Mouse (Mus musculus) C2C12 (cell line): ENCODE results near the gene Taok2.

Experiments
- CTCF ChIP-seq: IDR thresholded peaks from one replicate; pipeline ENCODE4 v1.5.1; 2011; ENCODE audit not compliant: control insufficient read depth, insufficient read depth, insufficient read length
- MAX ChIP-seq: IDR thresholded peaks from one replicate; pipeline ENCODE4 v1.6.1; 2011; ENCODE audit warnings: mild to moderate bottlenecking, control low read depth
- MYOG ChIP-seq: IDR thresholded peaks from one replicate; pipeline ENCODE4 v1.6.1; 2011; ENCODE audit not compliant: control insufficient read depth, insufficient read length; ENCODE audit errors: extremely low read depth
- USF1 ChIP-seq: IDR thresholded peaks from one replicate; pipeline ENCODE4 v1.6.1; 2011; ENCODE audit warnings: low read depth, mild to moderate bottlenecking, control low read depth, moderate library complexity

- TF ChIP-seq CTCF (no peak), MYOG (no peak), USF1 (no peak), MAX (no peak)
These were observed 59.1 kb downstream of the Taok2 start for GRCm38 (mm10) chr7:126825403-126825802.
